Comparison of ENCODE assay signal across 15 mouse cellular contexts in genomic region chr17:48392616-48393015, GRCm38 (mm10). TPM values are rescaled to one million over a fixed set of nuclear protein-coding genes. Genes with fewer than 3 reads are reported as not detected.
A peak's percentile ranks its signal among the peaks of the same experiment; 100 is the strongest.
DNase-seq lines count a peak whose midpoint lies in the region.
"Had no signal": no experiment of that assay in that cellular context is flagged by ENCODE, and none has a peak within 500 bp of the region (broad histone marks: within the 10 kb centered on the region; RNA-seq: fewer than 3 reads in every experiment).

No protein-coding gene starts in this region.

- peak; percentile 43 for DNase-seq in layer of hippocampus, adult 11-12 months (ENCODE audit: low spot score)
- no peak for DNase-seq in layer of hippocampus, postnatal 25 days (ENCODE audit: extremely low spot score in 1 of 2, low spot score in 1 of 2)
- peak; percentile 84 for DNase-seq in brain, adult 2 months (ENCODE audit: low read depth, low spot score)
- DNase-seq in layer of hippocampus, adult 9-11 months = peak; percentile 62
- peak; percentile 55 to 76 for DNase-seq in right cerebral cortex, postnatal 36 days (ENCODE audit: low spot score in 2 of 2)
- no peak for DNase-seq in gastrocnemius, postnatal 4 days (ENCODE audit: low spot score in 2 of 2)
- DNase-seq in cerebellum, postnatal 14 days = no peak
- DNase-seq: adrenal gland, postnatal 36 days; cerebellum, adult 2 months; heart, postnatal 14 days; kidney, adult 9 months; kidney, postnatal 36 days; liver; lung, postnatal 14 days; thymus, postnatal 4 days had no signal

RNA-seq across cellular contexts. Expression of gene Nfya, which starts 17.1 kb away (rescaled TPM):
- 10 to 100 TPM; 26.7 to 27.1 TPM for total RNA-seq in layer of hippocampus, postnatal 25 days (2021)
- total RNA-seq in gastrocnemius, postnatal 4 days (2021) = 10 to 100 TPM; 26.9 to 29.3 TPM

RNA-seq across cellular contexts. Expression of gene Oard1, which starts 17.2 kb away (rescaled TPM):
- total RNA-seq in layer of hippocampus, postnatal 25 days (2021) = 10 to 100 TPM; 10.5 to 13.7 TPM
- total RNA-seq in gastrocnemius, postnatal 4 days (2021) = 10 to 100 TPM; 11.7 to 13.4 TPM

RNA-seq across cellular contexts. Expression of gene Treml1, which starts 32.9 kb away (rescaled TPM):
- total RNA-seq in layer of hippocampus, postnatal 25 days (2021) = not detected
- total RNA-seq in gastrocnemius, postnatal 4 days (2021) = under 1 TPM in 1 of 2 experiments, not detected in 1; 0.52 TPM

RNA-seq across cellular contexts. Expression of gene Apobec2, which starts 40.1 kb away (rescaled TPM):
- total RNA-seq in layer of hippocampus, postnatal 25 days (2021) = under 1 TPM in 1 of 2 experiments, not detected in 1; 0.20 TPM
- 100 to 1,000 TPM; 585 to 600 TPM for total RNA-seq in gastrocnemius, postnatal 4 days (2021)

RNA-seq across cellular contexts. Expression of gene Trem2, which starts 46.4 kb away (rescaled TPM):
- total RNA-seq in layer of hippocampus, postnatal 25 days (2021) = 10 to 100 TPM; 10.5 to 13.0 TPM
- 1 to 10 TPM; 3.7 to 4.1 TPM for total RNA-seq in gastrocnemius, postnatal 4 days (2021)

Comparison
In these comparisons a context has a peak if more than half of its experiments do, and no peak if none do; other contexts are left out.
1. DNase-seq: peak in layer of hippocampus, adult 11-12 months (single experiment), brain, adult 2 months (single experiment), layer of hippocampus, adult 9-11 months (single experiment) and right cerebral cortex, postnatal 36 days (2 of 2); none in layer of hippocampus, postnatal 25 days (0 of 2), gastrocnemius, postnatal 4 days (0 of 2) and cerebellum, postnatal 14 days (0 of 2).